Mouse (Mus musculus) bone marrow, adult 2 months (tissue): ENCODE results near the gene Epn2. TPM values are rescaled to one million over a fixed set of nuclear protein-coding genes. Genes with fewer than 3 reads are reported as not detected.

Experiments used
- H3K27ac ChIP-seq: fragments of 200-500 bp; 2 replicates; pipeline ENCODE4 v1.5.1; 2012; ENCODE audit warnings: low read depth, mild to moderate bottlenecking, control low read depth, inconsistent platforms, low read length; ENCODE audit not compliant: control insufficient read depth, poor library complexity, insufficient read depth
- H3K4me1 ChIP-seq: fragments of 200-500 bp; 2 replicates; pipeline ENCODE4 v1.6.1; 2011; ENCODE audit warnings: low read length; ENCODE audit not compliant: control insufficient read depth, insufficient read depth
- H3K4me3 ChIP-seq: fragments of 200-500 bp; replicated peaks from 2 replicates; pipeline ENCODE3; 2011; ENCODE audit warnings: mild to moderate bottlenecking, low read depth, low read length, control low read depth; ENCODE audit not compliant: control insufficient read depth
- CTCF ChIP-seq: fragments of 200-500 bp; IDR thresholded peaks from 2 replicates; pipeline ENCODE4 v1.5.1; 2011; ENCODE audit warnings: low read length, control low read depth; ENCODE audit not compliant: control insufficient read depth, insufficient read depth
- POLR2A ChIP-seq: fragments of 200-500 bp; IDR thresholded peaks from 2 replicates; pipeline ENCODE4 v1.6.1; 2011; ENCODE audit warnings: low read depth, mild to moderate bottlenecking, control low read depth, low read length, borderline replicate concordance; ENCODE audit not compliant: control insufficient read depth
- WGBS: fragments of 180-500 bp; shearing (Covaris S2); methylation state at CpG from one replicate; pipeline ENCODE4 v1.1.7; 2018; 5-methylcytosine and 5-hydroxymethylcytosine counted together
- polyA plus RNA-seq: library from polyadenylated mRNA; stranded (reverse); fragments of >200 nt; gene quantifications from 2 replicates; pipeline ENCODE4 v1.2.4, GENCODE M21; 2011; ENCODE audit warnings: low replicate concordance; ENCODE audit not compliant: missing spikeins, insufficient read depth, insufficient read length

Gene Epn2
- polyA plus RNA-seq, 1 experiment = 11.3 TPM

DNA sequence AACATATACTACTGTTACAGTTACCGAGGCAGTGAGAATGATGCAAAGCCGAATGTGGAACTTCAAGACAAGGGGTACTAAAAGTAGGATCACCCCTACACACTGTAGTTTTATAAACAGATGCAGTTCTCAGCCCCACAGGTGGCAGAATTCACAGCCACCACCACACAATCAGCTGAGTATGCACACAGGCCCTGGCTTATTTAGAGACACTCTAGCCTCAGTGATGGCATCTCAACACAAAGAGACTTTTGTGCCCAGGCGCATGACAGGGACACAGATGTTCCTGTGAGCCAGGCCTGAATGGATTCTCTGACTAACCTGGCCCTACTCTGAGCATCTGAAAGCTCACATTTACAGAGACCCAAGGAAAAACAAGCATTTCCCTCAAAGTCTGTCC, 42.1 kb downstream of the Epn2 start:
- no peaks in the 10 kb centered on the region for H3K4me1 ChIP-seq
- no peak overlapping the region for H3K27ac ChIP-seq
- no peak overlapping the region for H3K4me3 ChIP-seq
- TF ChIP-seq POLR2A = no peak
- TF ChIP-seq CTCF = no peak
- WGBS = 78% methylated on average over 3 of the region's 3 CpGs

DNA sequence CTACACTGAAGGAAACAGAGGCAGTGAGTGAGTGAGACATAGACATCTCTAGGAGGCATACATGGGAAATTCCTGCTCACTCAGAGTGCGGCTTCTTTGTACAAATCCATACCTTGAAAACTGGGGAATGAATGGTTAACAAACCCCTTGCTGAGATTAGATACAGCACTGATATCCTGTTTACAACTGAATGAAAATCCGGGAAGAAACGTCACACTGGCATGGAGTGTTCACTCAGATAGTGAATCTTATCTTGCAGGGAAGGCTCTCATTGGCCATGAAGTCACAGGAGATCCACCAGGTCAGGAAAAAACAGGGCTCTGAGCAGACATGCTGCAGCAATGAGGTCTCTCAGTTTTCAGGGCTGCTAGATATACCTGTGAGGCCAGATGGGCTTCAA, 42.5 kb downstream of the Epn2 start:
- no peaks in the 10 kb centered on the region for H3K4me1 ChIP-seq
- WGBS = 65% methylated on average over 3 of the region's 3 CpGs
- no peak overlapping the region for H3K27ac ChIP-seq
- no peak overlapping the region for H3K4me3 ChIP-seq
- no peak for TF ChIP-seq POLR2A
- TF ChIP-seq CTCF = no peak

DNA sequence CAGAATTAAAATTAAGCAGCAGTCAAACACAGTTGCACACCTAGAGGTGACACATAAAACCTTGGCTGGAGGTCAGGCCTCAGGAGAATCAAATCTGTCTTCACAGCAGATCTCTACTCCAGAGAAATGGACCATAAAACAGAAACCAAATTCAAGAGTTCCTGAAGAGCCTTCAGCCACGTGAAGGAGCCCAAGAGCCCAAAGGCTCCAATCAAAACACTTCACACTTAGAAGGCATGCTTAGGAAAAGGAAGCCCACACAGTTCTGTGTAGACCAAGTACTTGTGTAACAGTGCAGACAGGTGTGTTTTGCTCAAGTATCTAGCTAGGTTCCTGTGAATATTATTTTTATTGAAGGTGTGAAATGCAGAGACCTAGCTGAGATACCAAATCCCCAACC, 44.0 kb downstream of the Epn2 start:
- TF ChIP-seq CTCF (no peak), POLR2A (no peak)
- 36% methylated on average over 1 of the region's 1 CpGs for WGBS
- no peak overlapping the region for H3K27ac ChIP-seq
- no peak overlapping the region for H3K4me3 ChIP-seq
- H3K4me1 ChIP-seq = no peaks in the 10 kb centered on the region

GRCm38 (mm10) chr11:61533571-61533970, 45.9 kb downstream of the Epn2 start:
- Histone ChIP-seq H3K4me3 (no peak overlapping the region), H3K27ac (no peak overlapping the region), H3K4me1 (no peaks in the 10 kb centered on the region)
- TF ChIP-seq POLR2A (no peak), CTCF (no peak)
- 77% methylated on average over 5 of the region's 5 CpGs for WGBS

- H3K4me1 ChIP-seq = no peaks in the 10 kb centered on the region
- TF ChIP-seq POLR2A (no peak), CTCF (no peak)
- H3K4me3 ChIP-seq = no peak overlapping the region
- H3K27ac ChIP-seq = no peak overlapping the region
- 71% methylated on average over 2 of the region's 2 CpGs for WGBS
Measured at GRCm38 (mm10) chr11:61532820-61533219, 46.7 kb downstream of the Epn2 start.

DNA sequence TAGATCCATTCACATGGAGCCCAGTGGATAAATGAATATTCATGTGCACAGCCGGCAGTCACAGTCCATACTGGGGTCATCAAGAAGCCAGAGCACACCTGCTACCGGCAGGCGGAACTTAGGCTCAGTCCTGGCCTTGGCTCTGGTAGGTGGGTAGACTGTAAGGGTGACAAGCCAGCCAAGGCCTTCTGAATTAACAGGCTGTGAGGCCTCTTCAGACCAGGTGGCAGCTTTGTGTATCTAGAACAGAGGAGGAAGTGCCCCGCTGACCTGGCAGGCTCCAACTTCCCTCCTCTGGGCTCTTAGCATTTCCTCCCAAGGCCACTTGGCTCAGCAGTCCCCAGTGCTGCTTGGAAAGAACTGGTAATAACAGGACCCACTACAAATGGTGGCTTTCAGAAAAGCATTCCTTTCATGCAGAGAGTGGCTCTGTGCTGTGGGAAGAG, 50.2 kb downstream of the Epn2 start:
- TF ChIP-seq CTCF (no peak), POLR2A (no peak)
- Histone ChIP-seq H3K4me3 (no peak overlapping the region), H3K27ac (no peak overlapping the region), H3K4me1 (no peaks in the 10 kb centered on the region)
- 37% methylated on average over 4 of the region's 4 CpGs for WGBS

DNA sequence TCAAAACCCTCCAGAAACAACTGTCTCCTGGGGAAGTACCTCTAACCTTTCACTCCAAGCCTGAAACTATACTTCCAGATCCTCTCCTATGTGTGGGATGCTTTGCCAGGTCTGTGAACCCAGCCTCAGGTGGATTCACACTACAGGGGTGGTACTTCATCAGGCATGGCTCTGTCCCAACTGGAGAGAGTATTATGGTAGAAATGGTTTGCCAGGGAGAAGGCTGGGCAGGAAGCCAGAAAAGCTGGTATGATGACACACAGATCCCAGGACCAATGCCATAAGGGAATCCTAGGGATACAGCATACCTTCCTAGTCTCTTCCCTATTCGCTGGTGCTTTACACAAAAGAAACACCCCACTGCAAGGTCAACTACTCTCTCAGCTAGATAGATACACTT, 52.6 kb downstream of the Epn2 start:
- no peak for TF ChIP-seq POLR2A
- no peak for TF ChIP-seq CTCF
- no peak overlapping the region for H3K4me3 ChIP-seq
- H3K4me1 ChIP-seq = no peaks in the 10 kb centered on the region
- H3K27ac ChIP-seq = no peak overlapping the region
- WGBS = 68% methylated on average over 1 of the region's 1 CpGs

DNA sequence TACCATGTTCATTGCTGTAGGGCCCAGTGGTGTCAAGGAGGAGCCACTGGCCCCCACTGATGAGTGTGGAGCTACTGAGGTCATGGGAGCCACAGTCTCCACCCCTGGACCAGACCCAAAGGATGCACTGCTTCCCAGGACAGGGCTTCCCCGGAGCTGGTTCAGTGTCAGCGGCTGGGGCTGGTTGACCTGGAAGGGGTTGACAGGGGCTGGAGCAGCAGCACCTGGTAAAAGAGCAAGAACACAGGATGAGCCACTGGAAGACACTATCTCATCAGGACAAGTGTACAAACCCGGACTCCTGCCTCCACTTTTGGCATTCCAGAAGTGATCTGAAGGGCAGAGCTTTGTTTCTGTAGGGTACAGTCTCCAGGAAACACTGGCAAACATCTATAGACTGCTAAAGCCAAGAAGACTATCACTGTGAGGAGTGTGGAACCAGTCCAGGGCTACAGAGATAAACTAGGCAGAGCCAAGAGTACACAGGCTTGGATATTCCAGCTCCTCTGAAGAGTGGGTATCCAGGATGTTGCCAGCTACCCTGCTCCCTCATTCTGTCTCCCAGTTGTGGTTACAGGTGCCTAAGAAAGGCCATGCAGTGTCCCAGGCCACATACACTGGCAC, 59.9 kb downstream of the Epn2 start:
- Histone ChIP-seq H3K27ac (no peak overlapping the region), H3K4me3 (no peak overlapping the region), H3K4me1 (no peaks in the 10 kb centered on the region)
- no peak for TF ChIP-seq POLR2A
- TF ChIP-seq CTCF = no peak
- WGBS = 74% methylated on average over 3 of the region's 3 CpGs

- WGBS = 78% methylated on average over 3 of the region's 3 CpGs
- H3K27ac ChIP-seq = no peak overlapping the region
- TF ChIP-seq POLR2A (no peak), CTCF (no peak)
- no peaks in the 10 kb centered on the region for H3K4me1 ChIP-seq
- H3K4me3 ChIP-seq = no peak overlapping the region
Measured at GRCm38 (mm10) chr11:61518871-61519270, 60.6 kb downstream of the Epn2 start.
